Mouse (Mus musculus): ENCODE results near the gene Tceal5. TPM values are rescaled to one million over a fixed set of nuclear protein-coding genes. Genes with fewer than 3 reads are reported as not detected.
"Not testable (repeated sequence)": the region's sequence is repeated elsewhere in the genome, so short reads cannot be mapped to it uniquely, and the experiment has no call there.

The Tceal5 gene
- total RNA-seq (2017) = not detected in 2 replicates

GRCm38 (mm10) chrX:136203664-136204066 lies at the start of gene Tceal5:
Gene Tceal5 (minus strand): TSS chrX:136203876.
- no peak for ATAC-seq (ENCODE audit: extremely low read depth, insufficient number of reproducible peaks, low FRiP score, poor library complexity, severe bottlenecking)

- ATAC-seq (ENCODE audit: extremely low read depth, insufficient number of reproducible peaks, low FRiP score, poor library complexity, severe bottlenecking) = no peak
These were observed 48.5 kb upstream of the Tceal5 start for GRCm38 (mm10) chrX:136252023-136252729.

- no peak for ATAC-seq (ENCODE audit: extremely low read depth, insufficient number of reproducible peaks, low FRiP score, poor library complexity, severe bottlenecking)
These were observed 46.0 kb upstream of the Tceal5 start for GRCm38 (mm10) chrX:136249671-136250070.

- no peak for ATAC-seq (ENCODE audit: extremely low read depth, insufficient number of reproducible peaks, low FRiP score, poor library complexity, severe bottlenecking)
These were observed 45.1 kb upstream of the Tceal5 start for GRCm38 (mm10) chrX:136248811-136249210.

- ATAC-seq (ENCODE audit: extremely low read depth, insufficient number of reproducible peaks, low FRiP score, poor library complexity, severe bottlenecking) = no peak
These were observed 41.9 kb upstream of the Tceal5 start for GRCm38 (mm10) chrX:136245521-136246071.

- peak; percentile 73; the same call in 1 of the 2 replicates for ATAC-seq (ENCODE audit: extremely low read depth, insufficient number of reproducible peaks, low FRiP score, poor library complexity, severe bottlenecking)
These were observed 41.0 kb upstream of the Tceal5 start, which contains the start of gene Tceal9 for GRCm38 (mm10) chrX:136244574-136245229. Gene Tceal9 (plus strand): TSS chrX:136245079.

GRCm38 (mm10) chrX:136243181-136243580 lies 39.5 kb upstream of the Tceal5 start:
- ATAC-seq (ENCODE audit: extremely low read depth, insufficient number of reproducible peaks, low FRiP score, poor library complexity, severe bottlenecking) = no peak

- ATAC-seq (ENCODE audit: extremely low read depth, insufficient number of reproducible peaks, low FRiP score, poor library complexity, severe bottlenecking) = no peak
These were observed 34.4 kb upstream of the Tceal5 start for GRCm38 (mm10) chrX:136238118-136238517.

GRCm38 (mm10) chrX:136227768-136228167 lies 24.1 kb upstream of the Tceal5 start:
- ATAC-seq (ENCODE audit: extremely low read depth, insufficient number of reproducible peaks, low FRiP score, poor library complexity, severe bottlenecking) = no peak

- ATAC-seq (ENCODE audit: extremely low read depth, insufficient number of reproducible peaks, low FRiP score, poor library complexity, severe bottlenecking) = no peak
These were observed 20.0 kb upstream of the Tceal5 start for GRCm38 (mm10) chrX:136223714-136224113.

- no peak for ATAC-seq (ENCODE audit: extremely low read depth, insufficient number of reproducible peaks, low FRiP score, poor library complexity, severe bottlenecking)
These were observed 12.6 kb upstream of the Tceal5 start for GRCm38 (mm10) chrX:136216303-136216702.

GRCm38 (mm10) chrX:136214729-136215677 lies 11.3 kb upstream of the Tceal5 start, which contains the start of the genes Tceal7 and Bex1:
Gene Tceal7 (plus strand): TSS chrX:136214779.
Gene Bex1 (minus strand): TSS chrX:136215513.
- not testable (repeated sequence) for ATAC-seq (ENCODE audit: extremely low read depth, insufficient number of reproducible peaks, low FRiP score, poor library complexity, severe bottlenecking)

GRCm38 (mm10) chrX:136213396-136213795 lies 9.7 kb upstream of the Tceal5 start:
- ATAC-seq (ENCODE audit: extremely low read depth, insufficient number of reproducible peaks, low FRiP score, poor library complexity, severe bottlenecking) = no peak

- ATAC-seq (ENCODE audit: extremely low read depth, insufficient number of reproducible peaks, low FRiP score, poor library complexity, severe bottlenecking) = no peak
These were observed 730 bp upstream of the Tceal5 start for GRCm38 (mm10) chrX:136204406-136204805.

- ATAC-seq (ENCODE audit: extremely low read depth, insufficient number of reproducible peaks, low FRiP score, poor library complexity, severe bottlenecking) = no peak
These were observed 419 bp downstream of the Tceal5 start for GRCm38 (mm10) chrX:136203257-136203656.

GRCm38 (mm10) chrX:136196873-136197272 lies 6.8 kb downstream of the Tceal5 start:
- ATAC-seq (ENCODE audit: extremely low read depth, insufficient number of reproducible peaks, low FRiP score, poor library complexity, severe bottlenecking) = no peak

- no peak for ATAC-seq (ENCODE audit: extremely low read depth, insufficient number of reproducible peaks, low FRiP score, poor library complexity, severe bottlenecking)
These were observed 8.3 kb downstream of the Tceal5 start for GRCm38 (mm10) chrX:136195193-136195944.

- no peak for ATAC-seq (ENCODE audit: extremely low read depth, insufficient number of reproducible peaks, low FRiP score, poor library complexity, severe bottlenecking)
These were observed 20.6 kb downstream of the Tceal5 start for GRCm38 (mm10) chrX:136183107-136183506.

Data from neutrophil, adult 5-6 weeks (primary cell).